Mouse (Mus musculus): ENCODE measurements around the gene Malrd1.
"Not testable (repeated sequence)": the region's sequence is repeated elsewhere in the genome, so short reads cannot be mapped to it uniquely, and the experiment has no call there.

Malrd1 gene

DNA sequence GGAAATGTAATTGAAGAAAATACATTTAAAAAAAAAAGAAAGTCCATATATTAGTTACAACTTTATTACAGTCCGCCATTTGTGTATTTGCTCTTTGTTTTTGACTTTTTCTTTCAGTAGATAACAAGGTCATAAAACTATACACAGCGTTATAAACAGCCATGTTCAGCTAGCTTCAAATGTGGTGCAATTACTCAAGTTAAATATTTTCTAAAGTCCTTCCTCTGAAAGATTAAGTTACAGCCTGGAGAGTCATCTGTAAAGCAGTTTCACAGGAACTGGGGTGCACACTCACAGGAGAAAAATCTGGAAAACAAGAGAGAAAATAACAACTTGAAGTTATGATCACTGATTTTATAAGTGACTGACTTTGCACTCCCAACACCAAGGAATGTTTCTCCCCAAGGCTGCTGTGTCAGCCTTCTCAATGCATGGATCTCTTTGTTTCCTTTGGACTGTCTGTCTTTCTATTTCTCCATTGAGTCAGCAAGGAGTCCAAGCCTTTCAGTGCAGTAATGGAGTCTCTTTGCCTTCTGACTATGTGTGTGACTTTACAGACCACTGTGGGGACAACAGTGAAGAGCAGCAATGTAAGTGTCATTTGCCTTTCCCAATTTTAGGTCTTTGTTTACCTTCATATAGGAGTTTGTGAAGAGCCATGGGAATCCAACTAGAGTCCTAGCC lies at the start of gene Malrd1:
Gene Malrd1, plus strand, starts transcription at position 239 of the 684 bp plus-strand sequence.
- no peak for DNase-seq (ENCODE audit: extremely low read depth, low read depth)

DNA sequence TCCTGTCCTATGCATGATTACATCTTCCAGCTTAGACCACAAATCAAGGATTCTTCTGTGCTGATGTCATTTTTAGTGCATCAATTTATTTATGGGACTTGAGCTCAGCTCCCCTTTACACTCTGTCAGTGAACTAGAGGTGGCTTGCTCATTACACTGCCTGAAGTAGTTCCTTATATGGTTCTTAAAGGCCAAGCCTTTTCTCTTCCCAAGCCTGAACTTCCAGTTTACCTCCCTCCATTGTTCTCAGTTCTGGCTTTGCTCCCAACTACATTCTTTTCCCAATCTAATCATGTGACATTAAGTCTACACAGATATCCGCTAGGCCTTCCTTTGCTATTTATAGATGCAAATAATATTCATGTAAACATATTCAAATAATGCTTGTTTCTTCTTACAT lies 12.4 kb downstream of the Malrd1 start:
- DNase-seq (ENCODE audit: extremely low read depth, low read depth): no peak

DNA sequence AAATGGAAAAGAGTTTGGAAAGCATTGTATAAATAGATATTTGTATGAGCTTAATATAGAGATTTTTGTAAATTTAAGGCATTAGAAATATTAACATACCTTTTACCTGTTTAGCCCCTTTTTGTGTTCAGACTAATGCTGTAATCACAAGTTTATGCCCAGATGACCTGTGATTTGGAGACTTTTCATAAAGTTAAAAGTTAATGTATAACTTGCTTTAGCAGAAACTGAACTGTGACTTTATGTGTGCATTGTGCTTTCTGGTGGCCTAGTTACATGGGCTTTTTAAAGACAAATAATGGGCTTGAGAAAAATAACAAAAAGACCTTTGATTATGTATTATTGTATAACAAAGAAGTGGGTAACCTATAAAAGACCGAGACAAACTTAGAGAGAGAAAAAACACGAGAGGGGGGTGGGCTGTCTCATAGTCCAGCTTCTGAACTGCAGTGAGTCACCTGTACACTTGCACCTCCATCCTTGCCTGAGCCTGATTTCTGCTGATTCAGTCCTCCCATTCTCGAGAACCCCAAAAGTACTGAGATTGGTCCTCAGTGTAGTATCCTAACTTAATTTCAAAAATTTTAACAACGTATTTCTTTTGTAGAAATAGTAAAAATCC lies 87.2 kb downstream of the Malrd1 start:
- DNase-seq (ENCODE audit: extremely low read depth, low read depth): no peak

DNA sequence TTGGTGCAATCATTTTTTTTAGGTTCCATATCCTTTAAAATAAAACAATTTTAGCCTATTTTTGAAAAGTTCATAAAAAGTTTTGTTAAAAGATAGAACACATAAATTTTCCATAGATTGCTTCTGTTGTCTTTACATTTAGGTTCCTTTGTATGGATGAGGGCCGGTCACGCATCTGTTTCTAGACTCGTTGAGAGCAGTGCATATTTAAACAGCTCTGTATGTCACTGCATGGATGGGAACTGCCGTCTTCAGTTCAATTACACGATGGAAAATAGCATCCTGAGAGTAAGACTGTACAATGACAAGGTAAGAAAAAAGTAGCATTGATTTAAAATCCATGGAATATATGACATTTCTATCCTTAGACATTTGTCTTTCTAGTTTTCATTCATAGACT lies 87.7 kb downstream of the Malrd1 start:
- no peak for DNase-seq (ENCODE audit: extremely low read depth, low read depth)

DNA sequence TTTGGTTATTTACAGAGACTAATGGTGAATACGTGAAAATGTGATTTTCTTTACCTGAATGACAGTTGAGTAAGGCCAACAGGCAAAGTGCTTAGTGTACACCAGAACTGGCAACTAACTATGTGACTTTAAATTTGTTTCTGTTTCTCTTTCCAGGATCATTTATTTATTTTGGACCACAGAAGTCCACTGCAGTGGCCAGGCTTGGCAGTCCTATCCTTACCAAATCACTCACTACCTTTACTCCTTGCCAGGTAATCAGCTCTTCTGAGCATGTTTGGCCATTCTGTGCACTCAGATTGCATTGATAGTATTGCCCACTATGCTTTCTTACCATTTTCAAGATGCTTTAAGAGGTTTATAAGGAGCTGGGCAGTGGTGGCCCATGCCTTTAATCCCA lies 109.5 kb downstream of the Malrd1 start:
- DNase-seq (ENCODE audit: extremely low read depth, low read depth): no peak

DNA sequence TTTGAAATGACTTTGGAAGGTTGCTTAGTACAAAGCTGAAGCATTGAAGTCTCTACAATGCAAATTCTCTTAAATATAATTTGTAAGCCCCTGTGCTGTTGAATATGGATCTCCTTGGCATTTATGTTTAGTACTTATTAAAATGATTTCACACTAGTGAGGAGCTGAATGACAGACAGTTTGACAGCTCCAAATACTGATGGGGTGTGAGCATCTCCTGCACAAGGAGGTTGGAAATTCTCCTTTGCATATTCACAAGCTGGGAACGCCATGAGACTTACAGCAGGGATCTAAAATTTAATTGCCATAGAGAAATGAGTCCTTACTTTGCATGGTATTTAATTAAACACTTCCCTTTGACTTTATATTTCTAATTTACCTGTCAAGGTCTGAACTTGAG lies 117.6 kb downstream of the Malrd1 start:
- DNase-seq (ENCODE audit: extremely low read depth, low read depth): no peak

DNA sequence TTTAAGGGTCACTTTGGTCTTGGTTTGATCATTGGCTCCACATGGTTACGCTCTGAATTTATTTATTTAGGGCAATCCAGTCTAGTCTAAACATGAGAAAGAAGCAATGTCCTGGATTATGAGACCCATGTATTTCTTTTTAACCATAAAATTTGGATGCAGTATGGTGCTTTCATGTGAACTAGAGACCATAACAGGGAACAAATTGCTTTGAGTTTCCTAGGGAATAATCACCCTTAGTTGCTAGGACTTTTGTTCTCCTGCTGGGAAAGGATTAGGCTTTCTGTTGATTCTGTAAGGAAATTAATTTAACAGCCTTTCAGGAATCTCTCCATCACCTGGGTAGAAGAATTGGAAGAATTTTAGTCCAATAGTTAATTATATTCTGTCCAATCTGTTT lies 130.1 kb downstream of the Malrd1 start:
- no peak for DNase-seq (ENCODE audit: extremely low read depth, low read depth)

DNA sequence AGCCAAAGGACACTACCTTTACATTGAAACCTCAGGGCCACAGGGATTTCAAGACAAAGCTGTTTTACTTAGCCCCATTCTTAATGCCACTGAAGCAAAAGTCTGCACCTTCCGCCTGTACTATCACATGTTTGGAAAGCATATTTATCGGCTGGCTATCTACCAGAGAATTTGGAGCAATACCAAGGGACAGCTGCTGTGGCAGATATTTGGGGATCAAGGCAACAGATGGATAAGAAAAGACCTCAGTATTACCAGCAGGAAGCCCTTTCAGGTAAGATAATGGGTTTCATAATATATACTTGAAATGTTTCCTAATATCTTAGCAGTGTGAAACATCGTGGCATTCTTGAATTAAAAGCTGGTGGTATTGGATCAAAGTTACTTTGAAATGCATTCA lies 176.7 kb downstream of the Malrd1 start:
- DNase-seq (ENCODE audit: extremely low read depth, low read depth): no peak

DNA sequence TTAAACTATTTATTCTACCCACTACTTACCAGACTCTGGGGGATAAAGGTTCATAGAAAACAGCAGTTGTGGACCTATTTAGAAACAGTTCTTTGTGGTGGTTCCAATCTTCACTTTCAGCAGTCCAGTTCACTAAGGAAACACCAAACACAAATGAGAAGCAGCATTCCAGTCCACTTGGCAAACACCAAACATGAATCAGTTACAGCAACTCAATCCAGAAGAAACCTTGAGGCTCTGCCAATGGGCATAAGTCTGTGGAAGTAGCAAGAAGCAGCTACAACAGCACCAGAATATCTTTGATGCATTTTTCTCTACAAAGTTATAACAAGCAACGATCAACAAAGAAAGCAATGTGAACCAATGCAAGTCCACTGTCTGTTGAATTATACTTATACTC lies 214.7 kb downstream of the Malrd1 start:
- no peak for DNase-seq (ENCODE audit: extremely low read depth, low read depth)

DNA sequence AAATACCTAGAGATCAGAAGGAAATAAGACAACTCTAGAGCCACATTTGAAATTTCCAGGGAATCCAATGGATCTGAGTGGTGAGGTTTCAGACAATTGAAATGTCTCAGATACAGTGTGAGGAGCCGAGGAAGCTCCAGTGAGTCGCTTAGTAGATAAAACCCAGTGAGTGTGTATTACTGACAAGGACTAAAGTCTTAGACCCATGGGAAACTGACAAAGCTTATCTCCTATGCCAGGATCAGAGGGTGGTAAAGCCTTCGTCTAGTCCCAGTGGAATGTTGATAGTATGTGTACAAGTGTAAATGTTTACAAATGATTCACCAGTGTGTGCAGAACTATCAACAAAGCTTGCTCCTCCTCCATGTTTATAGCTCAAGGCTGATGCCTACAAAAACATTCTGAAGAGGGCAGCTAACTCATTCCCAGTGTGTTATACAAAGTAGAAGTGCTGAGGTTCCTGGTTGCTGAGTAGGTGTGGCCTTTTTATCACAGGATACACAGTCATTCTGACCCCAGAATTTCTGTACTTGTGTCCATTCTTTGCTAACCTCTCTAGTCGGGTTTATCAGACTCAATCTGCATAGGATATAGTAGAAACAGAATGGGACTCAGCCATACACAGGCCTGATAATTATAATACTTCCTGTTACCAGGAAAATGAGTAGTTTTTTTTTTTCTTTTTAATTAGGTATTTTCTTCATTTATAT lies 218.9 kb downstream of the Malrd1 start:
- no peak for DNase-seq (ENCODE audit: extremely low read depth, low read depth)

DNA sequence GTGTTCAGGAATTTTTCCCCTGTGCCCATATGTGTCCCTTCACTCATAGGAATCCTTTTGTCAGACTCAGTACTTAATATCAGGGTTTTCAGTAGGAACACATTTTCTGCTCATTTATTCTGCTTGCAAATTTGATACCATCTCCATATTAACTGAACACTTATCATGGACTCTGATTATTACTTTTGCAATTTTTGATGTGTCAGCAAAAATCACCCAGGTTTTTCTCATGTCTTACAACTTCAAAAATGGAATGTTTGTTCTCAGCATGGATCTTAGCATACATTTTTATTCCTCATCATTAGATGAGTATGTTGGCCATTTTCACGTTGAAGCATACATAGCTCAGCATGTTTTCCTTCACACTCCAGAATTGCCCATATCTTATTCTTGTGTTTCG lies 258.5 kb downstream of the Malrd1 start:
- DNase-seq (ENCODE audit: extremely low read depth, low read depth): no peak

DNA sequence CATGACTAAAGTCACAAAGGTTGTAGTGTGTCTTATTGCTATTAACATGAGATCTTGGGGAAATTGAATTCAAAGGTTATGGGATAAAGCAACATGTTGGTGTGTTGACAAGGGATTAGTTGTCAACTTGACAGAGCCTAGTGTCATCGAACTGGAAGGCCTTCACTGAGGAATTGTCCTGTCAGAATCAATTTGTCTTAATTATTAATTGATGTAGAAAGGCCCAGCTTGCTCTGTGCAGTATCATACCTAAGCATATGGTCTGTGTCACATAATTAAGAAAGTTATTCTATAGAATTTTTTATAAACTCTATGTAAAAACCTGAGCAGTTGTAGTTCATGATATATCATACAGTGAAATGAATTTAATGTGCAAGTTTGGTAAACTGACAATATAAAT lies 289.4 kb downstream of the Malrd1 start:
- DNase-seq (ENCODE audit: extremely low read depth, low read depth): no peak

DNA sequence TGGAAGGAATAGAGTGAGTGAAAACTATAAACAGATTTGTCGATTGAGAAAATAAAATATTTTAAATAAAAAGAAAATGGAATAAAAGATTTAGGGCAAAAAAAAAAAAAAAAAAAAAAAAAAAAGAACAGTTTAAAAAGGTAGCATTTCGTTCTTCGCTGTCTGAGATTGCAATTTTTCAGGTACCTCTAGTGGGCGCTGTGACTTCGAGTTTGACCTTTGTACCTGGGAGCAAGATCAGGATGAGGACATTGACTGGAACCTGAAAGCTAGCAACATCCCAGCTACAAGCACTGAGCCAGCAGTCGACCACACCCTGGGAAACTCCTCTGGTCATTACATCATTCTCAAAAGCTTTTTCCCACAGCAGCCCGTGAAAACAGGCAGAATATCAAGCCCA lies 343.1 kb downstream of the Malrd1 start:
- DNase-seq (ENCODE audit: extremely low read depth, low read depth): no peak

DNA sequence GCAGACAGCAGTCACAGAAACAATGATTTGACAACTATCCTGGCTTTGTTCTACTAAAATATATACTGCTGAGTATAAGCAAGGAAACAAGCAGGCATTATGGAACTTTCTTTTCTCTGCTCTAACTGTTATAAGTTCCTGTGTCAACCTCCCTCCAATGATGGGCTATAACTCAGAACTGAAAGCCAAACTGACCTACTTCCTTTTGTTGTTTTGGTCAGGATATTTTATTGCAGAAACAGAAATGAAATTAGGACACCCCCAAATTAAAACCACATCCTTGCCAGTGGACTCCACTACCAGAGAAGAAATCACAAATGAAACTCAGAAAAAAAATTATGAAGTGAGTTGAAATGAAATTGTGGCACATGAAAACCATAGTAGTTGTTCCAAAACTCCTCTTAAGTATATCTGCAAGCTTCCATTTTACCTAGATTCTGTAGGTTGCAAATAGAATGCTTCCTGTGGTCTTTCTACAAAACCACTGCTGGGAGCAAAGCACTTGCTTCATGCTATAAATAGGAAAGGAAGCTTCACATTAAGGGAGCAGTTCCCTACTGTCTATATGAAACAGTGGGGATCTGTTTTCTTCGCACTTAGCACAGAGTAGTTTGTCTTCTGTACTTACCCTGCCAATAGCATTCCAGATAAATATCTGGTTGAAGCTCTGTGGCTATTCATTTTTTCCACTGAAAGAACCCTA lies 367.3 kb downstream of the Malrd1 start:
- DNase-seq (ENCODE audit: extremely low read depth, low read depth): no peak

DNA sequence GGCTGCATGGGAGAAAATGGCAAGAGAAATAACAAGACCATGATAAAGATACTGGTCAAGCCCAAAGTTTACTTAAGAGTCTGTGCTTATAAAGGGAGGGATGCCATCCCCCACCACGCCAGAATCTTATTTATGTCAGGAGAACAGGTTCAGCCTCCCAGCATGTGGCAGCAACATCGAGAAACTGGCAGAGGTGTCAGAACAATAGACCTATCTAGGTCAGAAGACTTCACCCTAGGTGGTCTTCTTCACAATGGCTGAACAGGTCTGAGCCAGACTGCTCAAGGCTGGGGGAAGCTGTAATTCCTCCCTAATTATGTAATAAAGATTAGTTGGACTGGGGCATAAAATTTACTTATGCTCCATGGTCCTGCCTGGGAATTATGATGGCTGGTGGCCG lies 399.2 kb downstream of the Malrd1 start:
- DNase-seq (ENCODE audit: extremely low read depth, low read depth): no peak

DNA sequence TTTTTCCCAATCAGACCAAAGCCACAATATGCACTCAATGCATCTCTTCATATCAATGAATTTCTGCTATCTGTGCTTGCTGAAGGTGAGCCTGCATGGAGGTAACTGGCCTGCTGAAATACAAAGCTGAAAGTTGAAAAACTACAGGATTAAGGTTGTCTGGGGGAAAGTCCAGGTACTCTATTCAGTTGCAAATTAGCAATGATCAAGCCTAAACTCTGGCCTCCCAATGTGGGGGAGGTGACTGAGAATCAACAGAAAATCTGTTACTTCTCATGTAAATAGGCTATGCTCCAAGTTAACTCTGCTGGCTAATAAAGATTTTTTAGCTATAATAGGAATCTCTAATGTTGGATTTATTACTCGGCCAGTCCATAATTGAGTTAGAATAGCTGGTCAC lies 399.8 kb downstream of the Malrd1 start:
- DNase-seq (ENCODE audit: extremely low read depth, low read depth): no peak

DNA sequence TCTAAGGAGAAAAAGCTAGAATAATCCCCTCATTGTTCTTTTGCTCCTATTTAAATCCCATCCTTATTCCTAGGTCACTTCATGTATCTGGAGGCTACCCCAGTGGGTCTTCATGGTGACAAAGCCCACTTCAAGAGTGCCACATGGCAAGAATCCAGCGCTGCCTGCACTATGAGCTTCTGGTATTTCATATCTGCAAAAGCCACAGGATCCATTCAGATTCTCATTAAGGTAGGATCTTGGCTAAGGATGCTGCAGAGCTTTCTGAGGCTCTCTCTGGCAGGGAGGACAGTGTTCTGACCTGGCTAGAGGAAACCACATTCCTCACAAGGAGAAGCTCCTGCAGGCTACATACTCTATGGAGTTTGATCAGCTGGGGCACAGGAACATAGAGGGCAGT lies 405.2 kb downstream of the Malrd1 start:
- no peak for DNase-seq (ENCODE audit: extremely low read depth, low read depth)

DNA sequence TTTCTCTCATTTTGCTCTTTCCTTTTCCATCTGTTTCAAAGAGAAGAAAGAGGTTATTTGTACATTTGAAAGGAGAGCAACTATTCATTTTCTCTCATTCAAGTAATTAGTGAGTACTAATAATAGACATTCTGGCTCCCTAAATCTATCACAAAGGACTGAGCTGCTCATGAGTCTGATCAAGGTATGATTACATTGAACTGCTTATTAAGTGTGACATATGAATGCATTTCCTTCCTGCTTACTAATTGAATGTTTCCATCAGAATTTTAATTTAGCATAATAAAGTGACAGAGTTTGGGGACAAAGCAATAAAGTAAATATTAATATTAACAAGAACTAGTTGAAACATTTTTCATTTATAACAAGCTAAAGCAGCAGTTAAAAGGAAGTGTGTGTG lies 405.6 kb downstream of the Malrd1 start:
- no peak for DNase-seq (ENCODE audit: extremely low read depth, low read depth)

DNA sequence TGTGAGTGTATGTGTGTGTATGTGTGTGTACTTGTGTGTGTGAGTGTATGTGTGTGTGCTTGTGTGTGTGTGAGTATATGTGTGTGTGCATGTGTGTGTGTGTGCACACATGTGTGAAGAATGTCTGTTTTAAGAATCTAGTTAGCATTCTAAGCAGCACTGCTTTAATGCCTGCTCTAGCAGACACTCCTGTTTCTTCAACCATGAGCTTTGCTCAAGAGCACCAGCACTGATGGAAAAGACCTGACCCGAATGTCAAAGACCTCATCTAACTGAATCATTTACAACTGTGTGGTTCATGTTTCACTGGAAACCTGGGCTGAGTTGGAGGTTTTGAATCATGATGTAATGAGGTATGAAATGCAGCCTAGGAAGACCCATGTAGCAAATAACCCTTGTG lies 406.1 kb downstream of the Malrd1 start:
- DNase-seq (ENCODE audit: extremely low read depth, low read depth): no peak

DNA sequence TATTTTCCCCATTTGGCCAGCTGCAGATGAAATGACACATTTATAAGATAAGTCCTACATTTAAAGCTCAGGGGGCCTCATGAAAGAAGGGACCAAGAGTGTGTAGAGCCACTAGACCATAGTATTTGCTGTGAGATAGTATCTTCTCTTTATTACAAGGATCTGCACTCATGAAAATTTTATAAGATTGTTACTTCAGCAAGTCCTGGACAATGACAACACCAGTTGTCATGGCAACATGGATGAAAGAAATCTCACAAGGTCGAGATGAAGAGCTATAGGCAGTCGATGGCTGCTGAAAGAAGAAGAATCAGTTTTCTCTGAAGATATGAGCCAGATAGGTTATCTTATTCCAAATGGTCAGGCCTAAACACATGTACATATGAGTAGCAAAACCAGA lies 476.6 kb downstream of the Malrd1 start:
- no peak for DNase-seq (ENCODE audit: extremely low read depth, low read depth)

DNA sequence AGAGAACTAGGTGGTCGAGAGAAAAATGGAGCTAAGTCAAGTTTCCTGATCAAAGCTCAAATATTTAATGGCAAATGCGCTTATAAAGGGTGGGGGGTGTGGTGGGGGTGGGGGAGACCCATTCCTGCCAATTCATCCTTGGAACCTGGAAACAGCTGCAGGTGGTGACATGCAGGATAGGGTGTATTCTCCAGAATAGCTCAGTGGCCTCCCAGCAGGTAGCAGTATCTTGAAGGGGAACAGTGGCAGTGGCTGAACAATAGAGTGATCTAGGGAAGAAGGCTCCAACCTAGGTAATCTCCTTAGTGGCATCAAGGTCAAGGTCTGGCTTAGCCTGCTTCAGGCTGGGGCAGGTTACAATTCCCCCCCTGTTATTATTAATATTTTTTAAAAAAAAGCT lies 490.8 kb downstream of the Malrd1 start:
- DNase-seq (ENCODE audit: extremely low read depth, low read depth): not testable (repeated sequence)

DNA sequence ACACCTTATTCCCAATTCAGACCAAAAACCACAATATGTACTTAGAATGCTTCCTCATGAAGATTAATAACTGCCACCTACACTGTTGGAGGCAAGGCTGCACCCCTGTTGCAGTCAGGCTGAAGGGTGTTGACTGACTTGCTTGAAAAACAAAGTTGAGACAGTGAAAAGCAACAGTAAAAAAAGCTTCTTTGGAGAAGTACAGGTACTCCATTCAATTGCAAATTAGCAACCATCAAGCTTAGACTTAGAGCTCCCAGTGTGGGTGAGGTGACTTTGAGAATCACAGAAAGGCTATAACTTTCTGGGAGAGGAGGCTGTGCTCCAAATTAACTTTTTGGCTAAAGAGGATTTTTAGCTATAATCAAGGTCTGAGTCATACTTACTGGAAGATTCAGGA lies 491.4 kb downstream of the Malrd1 start:
- DNase-seq (ENCODE audit: extremely low read depth, low read depth): not testable (repeated sequence)
